Mouse (Mus musculus): Measurements from ENCODE around the gene Maml3. TPM values are rescaled to one million over a fixed set of nuclear protein-coding genes. Genes with fewer than 3 reads are reported as not detected.

Maml3 gene
- total RNA-seq, 2 experiments from 2014 or later = 6.5 to 7.3 TPM

DNA sequence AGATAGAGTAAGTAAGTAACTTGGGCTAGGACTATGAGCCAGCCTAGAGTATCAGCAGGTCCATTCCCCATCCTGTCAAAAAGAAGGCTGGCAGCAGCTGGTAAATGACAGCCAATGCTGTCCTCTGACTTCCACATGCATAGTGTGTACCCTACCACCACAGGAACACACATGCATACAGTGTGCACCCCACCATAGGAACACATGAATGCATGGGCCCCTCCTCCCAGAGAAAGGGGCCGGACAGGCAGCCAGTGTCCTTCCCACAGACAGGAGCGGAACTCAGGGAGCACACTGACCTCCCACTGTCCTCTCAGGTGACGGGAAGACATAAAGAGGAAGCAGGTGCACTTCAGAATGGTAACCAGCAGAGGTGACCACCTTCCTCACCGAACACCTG, 188.0 kb downstream of the Maml3 start:
- no peak for DNase-seq (ENCODE audit: low spot score in 2 of 2)

DNA sequence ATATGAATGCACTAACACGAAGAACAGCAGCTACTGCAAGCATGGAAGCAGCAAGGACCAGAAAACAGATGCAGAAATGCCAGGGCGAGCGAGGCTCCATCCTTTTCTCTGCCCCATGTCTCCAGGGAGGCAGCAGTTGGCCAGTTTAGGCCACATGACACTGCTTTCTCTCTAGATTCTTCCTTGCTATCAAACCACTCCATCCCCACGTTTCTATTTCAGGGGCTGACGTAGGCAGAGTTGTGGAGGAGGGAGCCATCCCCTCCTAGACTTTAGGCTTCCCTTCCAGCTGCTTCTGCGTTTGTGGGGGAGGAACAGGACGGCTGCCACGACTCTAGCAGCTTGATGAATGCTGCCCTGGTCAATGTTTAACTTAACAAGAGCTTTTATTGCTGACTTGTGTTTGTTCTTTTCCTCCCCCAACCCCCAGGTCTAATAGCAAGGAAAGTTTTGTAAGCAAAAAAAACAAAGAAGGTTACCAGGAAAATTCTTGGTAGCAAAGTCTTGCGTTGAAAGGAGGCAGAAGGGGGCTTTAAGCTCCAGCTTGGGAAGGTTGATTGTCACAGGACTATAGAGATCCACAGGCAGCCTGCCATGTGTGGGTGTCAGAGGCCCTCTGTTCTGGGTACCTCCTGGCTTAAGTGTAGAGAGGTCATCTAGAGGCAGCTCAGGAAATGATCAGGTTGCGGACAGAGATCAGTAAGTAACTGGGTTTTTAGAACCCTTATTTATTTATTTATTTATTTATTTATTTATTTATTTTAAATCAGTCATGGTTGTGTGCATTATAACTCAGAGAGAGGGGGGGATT, 188.6 kb downstream of the Maml3 start:
- peak in 1 of 2 experiments; percentile 11 for DNase-seq (ENCODE audit: low spot score in 2 of 2)

DNA sequence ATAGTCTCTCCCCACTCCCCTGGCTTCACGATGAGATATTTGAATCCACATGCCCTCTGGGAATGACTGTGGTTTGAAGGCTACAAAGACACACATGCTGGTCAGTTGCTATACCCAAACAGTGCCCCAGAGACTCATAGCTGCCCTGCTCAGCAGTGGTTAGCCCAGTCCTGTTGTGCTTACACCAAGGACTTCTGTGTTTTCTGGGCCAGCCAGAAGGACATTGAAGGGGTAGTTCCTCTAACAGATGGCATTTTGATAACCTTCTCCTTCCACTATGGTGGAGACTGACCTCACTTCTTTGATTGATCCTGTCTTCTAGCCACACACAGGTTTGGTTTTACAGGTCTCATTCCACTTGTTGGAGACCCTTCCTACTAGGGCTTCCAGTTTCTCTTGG, 189.5 kb downstream of the Maml3 start:
- DNase-seq (ENCODE audit: low spot score in 2 of 2) = no peak

DNA sequence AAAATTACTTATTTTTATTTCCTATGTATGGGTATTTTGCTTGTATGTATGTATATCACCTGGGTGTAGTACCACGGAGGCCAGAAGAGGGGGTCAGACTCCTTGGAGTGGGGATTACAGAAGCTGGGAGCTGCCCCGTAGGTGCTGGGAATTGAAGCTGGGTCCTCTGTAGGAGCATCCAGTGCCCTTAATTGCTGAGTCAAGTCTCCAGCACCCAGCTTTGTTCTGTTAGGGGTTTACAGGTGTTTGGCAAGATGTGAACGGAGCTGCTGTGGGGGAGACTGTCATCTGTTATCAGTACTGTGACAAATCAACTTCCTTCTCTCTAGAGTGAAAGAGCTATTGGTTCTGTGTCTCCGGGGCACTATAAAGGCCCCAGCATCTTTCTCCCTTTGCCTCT, 190.0 kb downstream of the Maml3 start:
- DNase-seq (ENCODE audit: low spot score in 2 of 2) = no peak

DNA sequence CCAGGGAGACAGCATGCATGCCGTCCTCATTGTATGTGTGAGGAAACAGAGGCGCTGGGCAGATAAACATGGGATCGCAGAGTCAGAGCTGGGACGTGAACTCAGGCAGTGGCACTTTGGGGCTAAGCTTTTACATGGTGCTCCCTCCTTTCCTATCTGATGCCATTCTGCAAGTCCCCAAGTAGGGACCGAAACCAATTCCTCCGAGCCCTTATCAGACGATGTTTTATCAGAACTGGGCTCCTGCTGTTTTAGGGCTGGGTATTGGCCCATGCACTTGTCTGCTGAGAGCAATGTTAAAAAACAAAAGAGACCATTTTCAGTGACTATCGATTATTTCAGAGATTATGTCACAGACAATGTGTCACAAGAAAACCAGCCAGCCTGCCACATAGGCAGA, 191.4 kb downstream of the Maml3 start:
- DNase-seq (ENCODE audit: low spot score in 2 of 2) = no peak

DNA sequence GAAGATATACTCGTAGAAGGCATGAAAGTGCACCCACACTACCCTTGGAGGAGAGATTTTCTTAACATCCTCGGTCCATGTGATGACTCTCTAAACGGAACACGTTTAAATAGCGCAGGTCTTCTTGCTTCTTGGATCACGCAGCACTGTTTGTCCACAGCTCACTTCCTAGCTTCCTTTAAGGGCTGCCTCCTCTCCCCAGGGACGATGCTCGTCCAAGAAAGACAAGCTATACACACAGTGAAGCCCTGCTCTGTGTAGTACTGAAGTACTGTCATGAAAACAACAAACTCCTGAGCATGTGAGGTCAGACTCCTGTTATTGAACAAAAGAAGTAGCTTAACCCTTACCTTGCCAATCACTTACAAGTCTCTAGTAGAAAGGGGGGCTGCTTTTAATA, 192.7 kb downstream of the Maml3 start:
- peak in 1 of 2 experiments; percentile 55 for DNase-seq (ENCODE audit: low spot score in 2 of 2)

DNA sequence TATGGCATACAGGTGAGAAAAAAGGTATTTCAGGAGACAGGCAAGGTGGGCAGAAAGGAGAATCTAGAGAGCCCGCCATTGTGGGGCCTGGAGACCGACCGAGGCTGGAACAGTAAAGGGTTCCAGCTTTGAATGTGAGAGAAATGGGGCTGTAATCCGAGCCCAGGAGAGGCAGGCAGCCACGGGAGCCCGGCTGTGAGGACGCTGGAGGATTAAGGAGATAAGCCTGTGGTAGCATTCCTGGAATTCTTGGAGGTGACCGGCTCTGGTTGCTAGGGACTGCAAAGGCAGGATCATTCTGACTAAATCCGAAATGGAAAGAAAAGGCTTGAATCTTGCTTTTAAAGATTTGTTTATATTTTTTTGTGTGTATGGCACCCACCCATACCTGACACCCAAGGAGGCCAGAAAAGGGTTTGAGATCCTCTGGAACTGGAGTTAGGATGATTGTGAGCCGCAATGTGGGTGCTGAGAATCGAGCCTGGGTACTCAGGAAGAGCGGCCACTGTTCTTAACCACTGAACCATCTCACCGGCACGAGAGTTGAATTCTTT, 196.4 kb downstream of the Maml3 start:
- no peak for DNase-seq (ENCODE audit: low spot score in 2 of 2)

DNA sequence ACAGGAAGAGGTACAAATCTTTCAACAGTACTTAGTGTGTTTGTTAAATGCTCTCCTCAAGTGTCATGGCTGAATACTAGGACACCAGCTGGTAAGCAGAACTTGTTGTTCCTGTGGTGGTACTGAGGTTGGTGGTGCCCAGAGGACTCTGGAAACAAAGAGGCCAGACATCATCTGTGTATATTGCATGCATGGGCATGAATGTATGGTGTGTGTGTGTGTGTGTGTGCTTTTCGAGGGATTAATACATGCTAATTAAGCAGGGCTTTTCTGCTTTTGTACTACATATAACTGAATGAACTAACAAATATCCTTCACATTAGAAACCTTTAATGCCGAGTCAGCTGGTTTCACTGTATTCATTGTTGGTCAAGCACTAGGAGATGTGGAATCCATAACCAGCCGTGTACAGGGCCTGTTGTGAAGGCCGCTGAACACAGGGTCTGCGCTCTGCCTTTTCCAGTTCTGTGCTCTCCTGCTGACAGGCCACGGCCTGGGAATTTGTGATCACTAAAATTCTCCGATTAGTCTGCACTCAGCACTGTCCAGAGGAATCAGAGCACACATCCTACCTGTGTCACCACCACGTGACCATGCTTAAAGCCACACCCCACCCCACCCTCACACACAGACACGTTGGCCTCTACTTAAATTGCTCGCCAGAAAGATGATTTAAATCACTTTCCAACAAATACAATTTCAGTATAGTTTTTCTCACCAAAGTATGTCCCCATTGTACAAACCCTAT, 197.6 kb downstream of the Maml3 start:
- DNase-seq (ENCODE audit: low spot score in 2 of 2) = no peak

DNA sequence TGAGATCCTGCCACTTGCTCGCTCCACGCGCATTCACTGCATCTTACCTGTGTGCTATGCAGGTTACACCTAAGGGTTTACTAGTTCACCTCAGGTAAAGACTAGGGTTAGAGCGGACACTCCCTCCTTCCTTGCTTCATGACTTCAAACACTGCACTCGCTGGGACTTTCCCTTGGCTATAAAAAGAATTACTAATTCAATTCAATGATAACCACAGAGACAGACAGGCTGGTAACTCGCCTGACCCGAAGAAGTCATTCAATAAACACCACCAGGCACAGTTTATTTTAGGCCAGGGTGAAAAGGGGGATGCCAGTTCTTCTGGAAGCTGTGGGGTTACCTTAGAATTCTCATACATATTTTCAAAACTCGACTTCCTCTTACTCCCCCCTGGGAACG, 199.0 kb downstream of the Maml3 start:
- no peak for DNase-seq (ENCODE audit: low spot score in 2 of 2)

DNA sequence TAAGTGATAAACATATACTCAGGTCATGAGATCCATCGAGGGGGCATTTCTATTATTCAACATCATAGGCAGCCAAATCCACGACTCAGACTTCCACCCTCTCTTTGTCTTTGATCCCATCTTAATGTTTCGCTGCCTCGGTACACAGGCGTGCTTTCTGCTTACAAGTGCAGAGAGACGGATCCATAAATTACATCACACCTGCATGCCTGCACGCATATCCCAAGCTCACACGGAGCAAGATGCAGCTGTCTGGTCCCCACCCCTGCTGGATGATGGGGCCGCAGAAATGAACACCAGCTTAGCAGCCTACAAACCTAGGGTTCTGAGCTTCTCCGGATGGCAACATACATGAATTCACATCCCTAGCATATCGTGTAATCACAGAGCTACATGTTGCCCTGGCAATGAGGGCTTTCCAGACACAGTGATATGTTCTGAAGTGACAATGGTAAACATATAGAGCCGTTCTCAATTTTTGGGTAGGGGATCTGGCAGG, 200.5 kb downstream of the Maml3 start:
- no peak for DNase-seq (ENCODE audit: low spot score in 2 of 2)

DNA sequence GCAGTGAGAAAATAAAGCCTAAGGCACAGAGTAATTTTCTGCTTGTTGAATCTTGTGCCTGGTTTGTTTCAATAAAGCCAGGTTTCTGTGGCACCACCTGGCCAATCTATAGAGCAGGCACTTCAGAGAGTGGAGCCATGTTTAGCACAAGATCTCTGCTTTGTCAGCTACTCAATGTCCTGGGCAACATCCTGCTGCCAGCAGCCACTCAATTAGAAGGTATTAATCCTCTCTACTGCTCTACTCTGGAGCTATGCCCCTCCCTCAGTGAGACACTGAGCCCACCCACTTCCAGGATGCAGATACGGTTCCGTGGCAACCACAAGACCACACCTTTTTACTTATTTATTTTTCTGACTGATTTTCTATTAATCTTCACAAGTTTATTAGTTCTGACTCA, 203.7 kb downstream of the Maml3 start:
- no peak for DNase-seq (ENCODE audit: low spot score in 2 of 2)

DNA sequence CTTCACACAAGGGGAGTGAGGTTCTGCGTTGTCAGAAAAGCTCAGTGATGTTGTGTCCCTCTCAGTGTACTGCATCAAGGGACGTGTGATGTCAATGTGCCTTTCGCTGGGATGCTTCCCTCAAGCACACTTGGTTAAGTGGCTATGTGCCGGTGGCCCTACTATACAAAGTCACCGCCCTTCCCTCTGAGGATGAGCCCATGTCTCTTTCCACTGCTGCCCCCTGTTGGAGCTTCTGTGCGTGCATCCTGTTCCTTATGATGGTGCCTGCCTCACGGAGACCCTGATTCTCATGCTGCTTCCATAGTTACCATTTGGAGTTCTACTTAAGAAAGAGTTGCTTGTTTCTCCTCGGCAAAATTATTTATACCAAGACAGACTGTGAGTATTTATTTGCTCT, 210.4 kb downstream of the Maml3 start:
- no peak for DNase-seq (ENCODE audit: low spot score in 2 of 2)

DNA sequence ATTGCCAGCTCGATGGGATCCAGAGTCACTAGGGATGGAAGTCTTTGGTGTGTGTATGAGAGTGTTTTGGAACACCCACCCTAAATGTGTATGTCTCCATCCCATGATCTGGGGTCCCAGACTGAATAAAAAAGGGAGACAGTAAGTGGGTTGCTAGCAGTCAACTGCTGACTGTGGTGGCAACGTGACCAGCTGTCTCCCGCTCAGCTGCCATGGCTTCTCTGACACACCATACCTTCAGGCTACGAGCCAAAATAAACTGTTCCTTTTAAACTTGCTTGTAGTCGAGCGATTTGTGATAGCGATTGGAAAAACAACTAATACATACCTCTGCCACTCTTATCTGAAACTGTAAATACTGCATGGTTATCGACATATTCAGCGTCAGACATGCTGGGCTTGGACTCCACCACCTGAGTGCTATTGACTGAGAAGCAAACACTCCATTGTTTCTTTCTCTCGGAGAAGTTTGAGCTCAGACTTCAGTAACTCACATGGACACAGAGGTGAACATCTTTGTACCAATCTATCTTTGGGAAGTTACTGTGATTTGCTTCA, 213.2 kb downstream of the Maml3 start:
- DNase-seq (ENCODE audit: low spot score in 2 of 2) = no peak

DNA sequence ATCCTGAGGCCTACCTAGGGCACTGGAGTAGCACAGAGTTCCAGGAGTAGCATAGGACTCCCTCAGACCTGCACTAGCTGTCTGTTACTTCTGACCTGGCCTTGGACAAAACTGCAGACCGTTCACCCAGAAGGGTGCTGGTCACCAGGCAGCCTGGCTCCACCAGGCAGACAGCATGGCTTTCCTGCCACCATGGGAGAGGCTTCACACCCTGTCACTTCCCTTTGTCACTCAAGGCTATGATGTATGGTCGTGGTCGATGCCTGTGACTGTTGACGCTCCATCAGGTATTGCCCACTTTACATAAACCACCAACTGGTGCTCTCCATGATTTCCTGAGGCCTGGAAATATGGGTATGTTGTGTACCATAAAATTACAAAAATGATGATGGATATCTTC, 214.7 kb downstream of the Maml3 start:
- DNase-seq (ENCODE audit: low spot score in 2 of 2) = no peak

DNA sequence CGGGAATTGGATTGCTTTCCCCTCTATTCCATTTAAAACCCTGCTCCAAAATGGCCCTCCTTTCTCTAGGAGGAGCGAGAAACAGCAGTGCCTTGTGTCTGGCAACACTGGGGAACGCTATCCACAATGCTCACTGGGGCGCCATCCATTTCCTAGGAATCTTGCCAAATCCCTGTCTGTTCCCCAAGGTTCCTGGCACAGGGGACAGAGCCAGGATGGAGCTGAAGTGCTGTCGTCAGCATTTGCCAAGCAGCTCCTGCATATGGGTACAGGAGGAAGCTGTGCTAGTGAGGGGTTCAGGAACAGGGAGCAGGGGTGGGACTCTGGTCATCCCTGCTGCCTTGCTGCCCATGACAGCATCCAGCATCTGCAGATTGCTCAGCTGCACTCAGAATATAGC, 215.1 kb downstream of the Maml3 start:
- no peak for DNase-seq (ENCODE audit: low spot score in 2 of 2)

DNA sequence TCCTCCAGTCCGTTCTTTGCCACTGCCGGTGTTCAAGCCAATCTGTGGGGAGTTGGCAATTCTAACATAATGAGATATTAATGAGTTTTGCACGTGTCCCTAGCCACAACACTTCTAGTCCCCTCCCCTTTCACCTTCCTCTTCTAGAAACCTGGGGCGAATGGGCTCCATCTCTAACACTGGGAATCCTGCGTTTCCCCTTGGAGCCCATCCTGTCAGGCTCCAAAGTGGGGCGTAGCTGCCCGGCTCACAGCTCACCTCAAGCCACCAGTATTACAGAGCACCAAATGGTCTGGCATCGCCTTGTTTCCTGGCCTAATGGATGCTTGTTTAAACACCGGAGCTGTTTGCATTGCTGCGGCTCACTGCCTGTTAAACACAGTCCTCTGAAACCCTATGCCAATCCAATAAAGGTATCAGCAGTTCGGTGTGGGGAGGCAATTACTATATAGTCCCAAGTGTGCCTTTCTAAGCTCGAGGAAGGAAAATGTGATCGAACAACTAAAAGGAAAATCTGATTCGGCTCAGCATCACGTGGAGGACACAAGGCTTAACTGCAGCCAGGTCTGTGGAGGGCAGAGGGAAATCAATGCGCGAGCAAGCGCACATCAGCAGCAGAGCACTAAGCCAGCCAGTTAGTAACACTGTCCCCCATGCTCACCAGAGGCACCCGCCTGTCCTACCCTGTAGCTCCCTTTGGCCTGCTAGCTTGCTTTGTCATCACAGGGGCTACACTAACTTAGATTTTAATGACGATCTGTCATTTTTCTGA, 216.0 kb downstream of the Maml3 start:
- DNase-seq (ENCODE audit: low spot score in 2 of 2) = no peak

DNA sequence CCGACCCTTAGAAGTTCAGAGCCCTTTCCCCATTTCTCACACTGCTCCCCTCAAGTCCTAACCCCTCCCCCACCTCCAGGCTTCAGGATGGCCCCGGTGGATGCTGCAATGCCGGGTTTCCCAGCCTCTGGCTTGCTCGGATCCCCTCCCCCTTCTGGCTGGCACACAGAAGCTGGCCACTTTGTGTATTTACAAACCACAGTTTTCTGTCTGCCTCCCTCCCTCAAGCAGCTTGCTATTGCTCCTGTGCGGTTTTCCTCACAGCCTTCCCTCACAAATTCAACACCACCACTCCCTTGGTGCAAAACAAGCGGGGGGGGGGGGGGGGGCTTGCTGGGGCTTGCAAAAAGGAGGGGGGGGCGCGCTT, 216.6 kb downstream of the Maml3 start:
- no peak for DNase-seq (ENCODE audit: low spot score in 2 of 2)

DNA sequence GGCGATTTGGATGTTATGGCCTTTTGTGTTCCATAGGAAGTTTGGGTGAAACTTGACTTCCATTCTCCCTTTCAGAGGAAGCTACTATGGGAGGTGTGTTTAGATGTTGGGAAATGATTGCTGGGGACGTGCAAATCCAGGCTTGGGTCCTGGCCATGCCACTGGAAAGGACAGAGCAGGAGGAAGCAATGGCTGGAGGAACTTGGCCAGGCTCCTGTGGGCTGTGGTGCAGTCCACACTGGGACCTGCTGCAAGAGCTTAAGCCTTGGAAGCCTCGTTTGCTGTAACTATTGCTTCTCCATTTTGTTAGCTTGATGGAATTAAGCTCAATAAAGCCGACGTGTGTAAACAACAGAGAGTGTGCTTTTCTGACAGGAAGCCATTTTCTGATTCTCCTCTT, 219.0 kb downstream of the Maml3 start:
- DNase-seq (ENCODE audit: low spot score in 2 of 2) = no peak

DNA sequence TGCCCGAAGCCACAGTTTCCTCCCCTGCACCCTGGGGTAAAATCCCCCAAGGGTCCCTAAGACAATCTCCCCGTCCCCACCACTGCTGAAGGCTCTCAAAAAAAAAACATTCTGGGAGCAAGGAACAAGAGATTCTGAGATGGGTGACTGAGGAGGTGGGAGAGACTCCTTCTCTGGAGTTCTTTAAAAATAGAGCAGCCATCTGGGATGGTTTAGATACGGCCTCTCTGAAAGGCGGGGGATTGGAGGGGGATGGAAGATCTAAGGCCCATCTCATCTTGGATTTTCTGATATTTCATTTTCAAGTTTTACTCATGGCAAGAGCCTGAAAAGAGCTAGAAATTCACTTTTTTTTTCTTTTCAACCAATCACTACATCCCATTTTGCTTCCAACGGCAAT, 219.4 kb downstream of the Maml3 start:
- DNase-seq (ENCODE audit: low spot score in 2 of 2) = no peak

DNA sequence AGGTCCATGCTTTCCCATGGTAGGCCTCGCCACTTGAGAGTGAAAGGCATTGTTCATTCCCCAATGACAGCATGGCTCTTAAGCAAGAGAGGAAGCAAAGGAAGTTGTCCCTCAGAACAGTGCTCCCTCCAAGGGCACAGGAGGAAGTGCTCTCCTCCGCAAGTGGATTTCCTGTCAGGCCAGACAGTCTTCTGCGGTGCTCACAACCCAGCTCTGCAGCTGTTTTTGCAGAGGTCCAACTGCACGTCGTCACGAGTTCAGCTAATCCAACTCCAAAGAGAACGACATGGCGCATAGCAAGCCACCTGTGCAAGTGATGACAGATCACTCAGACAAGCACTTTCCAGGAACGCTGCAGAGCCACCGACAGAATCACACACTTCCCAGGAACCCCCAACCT, 222.9 kb downstream of the Maml3 start:
- DNase-seq (ENCODE audit: low spot score in 2 of 2) = no peak

DNA sequence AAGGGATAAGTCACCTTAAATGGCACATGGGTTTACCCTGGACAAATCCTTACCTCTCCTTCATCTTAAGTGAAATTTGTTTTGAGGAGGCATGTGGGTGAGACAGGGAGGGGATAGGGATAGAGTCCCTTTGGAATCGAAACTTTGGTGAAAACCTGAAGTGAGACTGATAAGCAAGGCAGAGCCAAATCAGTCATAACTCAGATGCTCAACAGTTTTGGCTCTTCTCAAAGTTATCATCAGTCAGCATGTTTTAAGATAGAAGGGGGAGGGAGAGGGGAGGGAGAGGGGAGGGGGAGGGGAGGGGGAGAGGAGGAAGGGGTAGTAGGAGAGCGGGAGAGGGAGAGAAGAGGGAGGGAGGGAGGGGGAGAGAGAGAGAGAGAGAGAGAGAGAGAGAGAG, 223.5 kb downstream of the Maml3 start:
- no peak for DNase-seq (ENCODE audit: low spot score in 2 of 2)

All from gastrocnemius, postnatal 4 days (tissue).